Mouse (Mus musculus) heart, embryonic 11.5 days (tissue): Measurements from ENCODE around the gene Cdkn1a. TPM values are rescaled to one million over a fixed set of nuclear protein-coding genes. Genes with fewer than 3 reads are reported as not detected.

Experiments
- ATAC-seq: fragments of 200-750 bp; cut with Nextera tagmentation; replicated peaks from 2 replicates; pipeline ENCODE4 v1.8.0; 2017; ENCODE audit warnings: moderate library complexity; ENCODE audit not compliant: insufficient number of reproducible peaks, low FRiP score, low TSS enrichment
- H3K27ac ChIP-seq: fragments of 300-500 bp; sonication (generic); 2 replicates; pipeline ENCODE4 v1.5.1; 2014; ENCODE audit warnings: mild to moderate bottlenecking, low read depth, low read length
- H3K27me3 ChIP-seq: fragments of 300-500 bp; sonication (generic); 2 replicates; pipeline ENCODE4 v1.6.1; 2014; ENCODE audit warnings: mild to moderate bottlenecking, low read length, mixed read lengths; ENCODE audit not compliant: control insufficient read depth, insufficient read depth
- H3K36me3 ChIP-seq: fragments of 300-500 bp; sonication (generic); 2 replicates; pipeline ENCODE4 v1.6.1; 2014; ENCODE audit warnings: mild to moderate bottlenecking, low read length, moderate library complexity, mixed read lengths; ENCODE audit not compliant: control insufficient read depth, insufficient read depth
- H3K4me1 ChIP-seq: fragments of 300-500 bp; sonication (generic); 2 replicates; pipeline ENCODE4 v1.6.1; 2014; ENCODE audit warnings: low read length; ENCODE audit not compliant: control insufficient read depth, insufficient read depth
- H3K4me2 ChIP-seq: fragments of 300-500 bp; sonication (generic); 2 replicates; pipeline ENCODE4 v1.6.1; 2014; ENCODE audit warnings: mild to moderate bottlenecking, moderate library complexity
- H3K4me3 ChIP-seq: fragments of 300-500 bp; sonication (generic); 2 replicates; pipeline ENCODE4 v1.5.1; 2014; ENCODE audit warnings: low read depth, low read length
- H3K9ac ChIP-seq: fragments of 300-500 bp; sonication (generic); 2 replicates; pipeline ENCODE4 v1.6.1; 2014; ENCODE audit warnings: mild to moderate bottlenecking, low read depth, low read length, moderate library complexity
- H3K9me3 ChIP-seq: fragments of 300-500 bp; sonication (generic); replicated peaks from 2 replicates; pipeline ENCODE4 v1.6.1; 2016; ENCODE audit warnings: low read length; ENCODE audit not compliant: control insufficient read depth
- WGBS: fragments of 180-500 bp; shearing (Covaris S2); extraction: QIAGEN DNeasy Blood & Tissue Kit; methylation state at CpG from one replicate; pipeline ENCODE4 v1.1.7; 2014; ENCODE audit not compliant: insufficient replicate concordance; 5-methylcytosine and 5-hydroxymethylcytosine counted together
- polyA plus RNA-seq: library from polyadenylated mRNA; unstranded; fragments of >200 nt; fragmentation: Nextera tagmentation; extraction: Ambion mirVana; gene quantifications from 2 replicates; pipeline ENCODE4 v1.2.1, GENCODE M21; 2014

The Cdkn1a gene
- polyA plus RNA-seq, 1 experiment from 2014 or later: 39.3 TPM

DNA sequence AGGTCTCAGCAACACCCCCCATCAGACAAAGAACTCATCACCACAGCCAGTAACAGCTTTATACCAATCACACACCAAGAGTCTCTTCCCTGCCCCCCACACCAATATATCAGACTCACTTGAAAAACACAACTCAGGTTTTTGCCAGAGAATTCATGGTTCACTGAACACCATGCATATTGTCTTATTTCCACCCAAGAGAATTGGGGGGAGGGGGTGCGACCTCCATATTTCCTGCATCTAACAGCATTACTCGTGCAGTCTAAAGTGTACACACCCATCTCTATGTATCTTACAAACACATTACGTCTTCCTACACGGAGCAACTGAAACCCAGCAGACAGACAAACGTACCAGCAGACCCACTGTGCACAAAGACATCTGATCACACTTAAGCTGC, 19.0 kb upstream of the Cdkn1a start:
- no peak overlapping the region for H3K4me2 ChIP-seq
- 69% methylated on average over 5 of the region's 5 CpGs for WGBS
- no peak for ATAC-seq

DNA sequence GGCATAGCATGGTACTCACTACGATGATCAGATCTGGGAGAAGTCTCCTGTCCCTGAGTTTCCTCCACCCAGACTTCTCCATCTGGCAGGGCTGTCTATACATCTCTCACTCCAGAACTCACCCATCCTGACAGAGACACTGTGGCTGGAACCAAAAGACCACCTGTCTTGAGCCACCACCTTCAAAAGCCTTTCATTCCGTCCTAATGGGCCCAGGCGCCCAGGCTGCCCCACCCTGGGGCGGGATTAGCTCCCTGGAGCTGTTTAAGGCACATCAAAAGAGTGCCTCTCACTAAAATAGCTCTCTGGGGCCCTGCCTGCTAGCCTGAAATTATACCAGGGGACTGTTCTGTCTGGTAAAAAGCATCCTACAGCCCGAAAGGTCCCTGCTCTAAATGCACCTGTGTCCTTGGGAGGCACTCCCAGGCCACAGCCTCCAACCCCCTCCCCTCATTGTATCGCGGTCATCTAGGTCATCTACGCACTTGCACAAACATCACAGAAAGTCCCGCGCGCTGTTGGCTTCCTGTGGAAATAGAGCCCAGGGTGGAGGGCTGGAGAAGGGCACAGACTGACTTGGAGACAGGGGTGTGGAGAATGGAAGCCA, 18.0 kb upstream of the Cdkn1a start:
- ATAC-seq: no peak
- WGBS: 14% methylated on average over 11 of the region's 11 CpGs
- Histone ChIP-seq H3K4me2 (peak overlapping the region; percentile 49), H3K27ac (peak overlapping the region; percentile 77), H3K4me3 (no peak overlapping the region), H3K36me3 (no peaks in the 10 kb centered on the region), H3K9me3 (no peaks in the 10 kb centered on the region), H3K9ac (peak overlapping the region; percentile 46), H3K4me1 (peaks cover 30% of the 10 kb centered on the region), H3K27me3 (no peaks in the 10 kb centered on the region)

More for the DNA sequence above, 19.0 kb upstream of the Cdkn1a start:
- Histone ChIP-seq H3K27me3 (peaks cover 2% of the 10 kb centered on the region; the same call in 1 of the 2 replicates), H3K9me3 (no peaks in the 10 kb centered on the region), H3K27ac (no peak overlapping the region), H3K4me1 (peaks cover 30% of the 10 kb centered on the region), H3K9ac (peak overlapping the region; percentile 16; the same call in 1 of the 2 replicates), H3K4me3 (no peak overlapping the region), H3K36me3 (no peaks in the 10 kb centered on the region)

DNA sequence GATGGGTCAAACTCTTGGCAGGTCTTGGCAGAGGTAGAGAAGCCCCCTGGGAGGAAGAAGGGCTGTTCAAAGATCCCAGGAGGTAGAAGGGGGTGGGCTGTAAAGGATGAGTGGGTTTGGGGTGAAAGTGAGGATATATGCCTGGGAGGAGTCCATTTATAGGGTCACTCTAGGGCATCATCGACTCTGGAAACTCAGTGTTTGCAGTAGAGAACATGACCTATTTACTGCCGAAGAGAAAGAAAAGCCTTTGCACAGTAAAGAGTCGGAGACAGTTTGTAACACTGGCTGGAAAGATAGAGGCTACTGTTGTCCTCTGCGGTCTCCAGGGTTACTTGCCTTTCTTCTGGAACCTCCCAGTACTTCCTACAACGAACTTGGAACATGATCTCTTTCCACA, 17.5 kb upstream of the Cdkn1a start:
- Histone ChIP-seq H3K9me3 (no peaks in the 10 kb centered on the region), H3K4me2 (peak overlapping the region; percentile 49), H3K36me3 (no peaks in the 10 kb centered on the region), H3K4me3 (no peak overlapping the region), H3K9ac (peak overlapping the region; percentile 46; the same call in 1 of the 2 replicates), H3K27ac (peak overlapping the region; percentile 77), H3K4me1 (peaks cover 35% of the 10 kb centered on the region), H3K27me3 (no peaks in the 10 kb centered on the region)
- WGBS: 49% methylated on average over 5 of the region's 5 CpGs
- ATAC-seq: no peak

DNA sequence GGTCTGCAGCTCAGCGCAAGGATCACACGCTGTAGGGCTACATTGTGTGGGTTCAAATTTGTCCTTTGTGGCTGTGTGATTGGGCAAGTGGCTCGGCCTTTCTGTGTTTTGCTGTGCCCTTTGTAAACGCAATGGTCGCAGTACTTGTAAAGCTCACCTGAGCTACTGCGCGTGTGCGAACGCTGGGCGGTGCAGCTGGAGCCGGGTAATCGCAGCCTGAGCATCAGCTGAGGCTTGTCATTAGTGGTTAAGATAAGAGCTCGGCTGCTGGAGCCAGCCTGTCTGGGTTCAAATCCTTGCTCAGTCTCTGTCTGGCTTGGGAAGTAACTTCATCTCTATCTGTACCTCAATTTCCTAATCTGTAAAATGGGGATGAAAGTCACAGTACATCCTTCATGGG, 16.7 kb upstream of the Cdkn1a start:
- no peak overlapping the region for H3K4me3 ChIP-seq
- H3K27me3 ChIP-seq: peaks cover under 1% of the 10 kb centered on the region; the same call in 1 of the 2 replicates
- ATAC-seq: no peak
- no peaks in the 10 kb centered on the region for H3K36me3 ChIP-seq
- H3K9ac ChIP-seq: no peak overlapping the region
- no peaks in the 10 kb centered on the region for H3K9me3 ChIP-seq
- peaks cover 35% of the 10 kb centered on the region for H3K4me1 ChIP-seq
- WGBS: 56% methylated on average over 13 of the region's 13 CpGs
- H3K4me2 ChIP-seq: no peak overlapping the region
- H3K27ac ChIP-seq: no peak overlapping the region

DNA sequence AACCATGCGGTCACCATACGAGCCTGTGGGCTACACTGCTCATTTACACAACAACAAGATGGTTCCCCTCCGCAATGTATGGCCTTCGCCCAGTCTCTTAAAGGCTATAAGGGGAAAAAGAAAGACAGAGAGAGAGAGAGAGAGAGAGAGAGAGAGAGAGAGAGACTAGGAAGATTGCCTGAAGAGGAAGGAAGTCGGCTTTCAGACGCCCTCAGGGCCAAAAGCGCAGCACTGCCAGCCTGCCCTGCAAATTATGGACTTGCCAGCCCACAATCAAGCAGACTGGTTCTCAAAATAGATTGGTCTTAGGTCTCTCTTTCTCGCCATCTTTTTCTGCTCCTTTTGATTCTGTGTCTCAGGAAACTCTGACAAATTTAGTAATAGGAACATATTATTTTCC, 14.5 kb upstream of the Cdkn1a start:
- Histone ChIP-seq H3K4me3 (no peak overlapping the region), H3K27ac (no peak overlapping the region), H3K36me3 (no peaks in the 10 kb centered on the region), H3K4me2 (no peak overlapping the region), H3K9ac (no peak overlapping the region), H3K27me3 (peaks cover 8% of the 10 kb centered on the region), H3K4me1 (peaks cover 38% of the 10 kb centered on the region), H3K9me3 (no peaks in the 10 kb centered on the region)
- ATAC-seq: no peak
- 81% methylated on average over 8 of the region's 8 CpGs for WGBS

DNA sequence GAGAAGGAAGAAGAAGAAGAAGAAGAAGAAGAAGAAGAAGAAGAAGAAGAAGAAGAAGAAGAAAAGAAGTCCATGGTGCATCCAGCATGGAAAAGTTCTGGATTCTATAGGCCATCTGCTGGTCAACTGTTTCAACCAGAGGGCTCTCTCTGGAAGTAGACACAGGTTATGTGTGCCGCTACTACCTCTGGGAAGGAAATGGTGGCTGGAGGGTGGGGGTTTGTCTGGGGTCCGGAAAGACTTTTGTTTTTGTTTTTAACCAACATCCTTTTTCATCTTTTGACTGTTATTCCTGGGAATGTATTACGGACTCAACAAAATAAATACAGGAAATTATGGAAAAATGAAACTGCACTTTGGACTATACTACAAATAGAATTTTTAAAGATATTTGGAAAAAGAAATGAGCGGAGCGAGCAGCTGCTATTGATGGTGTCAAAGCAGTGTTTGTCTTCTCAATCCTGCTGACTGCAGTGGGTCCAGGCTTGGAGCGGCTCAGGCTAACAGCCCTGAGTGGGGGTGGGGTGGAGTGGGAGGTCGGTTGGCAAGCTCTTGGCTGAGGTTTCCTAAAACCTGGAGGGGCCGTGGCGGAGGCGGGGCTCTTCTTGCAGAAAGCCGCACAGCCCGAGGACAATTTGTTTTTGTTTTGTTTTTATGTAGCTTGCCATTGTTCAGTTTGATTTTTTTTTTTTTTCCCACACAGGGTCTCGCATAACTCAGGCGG, 12.8 kb upstream of the Cdkn1a start:
- 19% methylated on average over 14 of the region's 14 CpGs for WGBS
- no peak for ATAC-seq
- Histone ChIP-seq H3K27me3 (peaks cover 17% of the 10 kb centered on the region), H3K9ac (peak overlapping the region; percentile 63), H3K4me2 (peak overlapping the region; percentile 69), H3K36me3 (no peaks in the 10 kb centered on the region), H3K4me1 (peaks cover 31% of the 10 kb centered on the region), H3K9me3 (no peaks in the 10 kb centered on the region), H3K4me3 (peak overlapping the region; percentile 41), H3K27ac (no peak overlapping the region)

DNA sequence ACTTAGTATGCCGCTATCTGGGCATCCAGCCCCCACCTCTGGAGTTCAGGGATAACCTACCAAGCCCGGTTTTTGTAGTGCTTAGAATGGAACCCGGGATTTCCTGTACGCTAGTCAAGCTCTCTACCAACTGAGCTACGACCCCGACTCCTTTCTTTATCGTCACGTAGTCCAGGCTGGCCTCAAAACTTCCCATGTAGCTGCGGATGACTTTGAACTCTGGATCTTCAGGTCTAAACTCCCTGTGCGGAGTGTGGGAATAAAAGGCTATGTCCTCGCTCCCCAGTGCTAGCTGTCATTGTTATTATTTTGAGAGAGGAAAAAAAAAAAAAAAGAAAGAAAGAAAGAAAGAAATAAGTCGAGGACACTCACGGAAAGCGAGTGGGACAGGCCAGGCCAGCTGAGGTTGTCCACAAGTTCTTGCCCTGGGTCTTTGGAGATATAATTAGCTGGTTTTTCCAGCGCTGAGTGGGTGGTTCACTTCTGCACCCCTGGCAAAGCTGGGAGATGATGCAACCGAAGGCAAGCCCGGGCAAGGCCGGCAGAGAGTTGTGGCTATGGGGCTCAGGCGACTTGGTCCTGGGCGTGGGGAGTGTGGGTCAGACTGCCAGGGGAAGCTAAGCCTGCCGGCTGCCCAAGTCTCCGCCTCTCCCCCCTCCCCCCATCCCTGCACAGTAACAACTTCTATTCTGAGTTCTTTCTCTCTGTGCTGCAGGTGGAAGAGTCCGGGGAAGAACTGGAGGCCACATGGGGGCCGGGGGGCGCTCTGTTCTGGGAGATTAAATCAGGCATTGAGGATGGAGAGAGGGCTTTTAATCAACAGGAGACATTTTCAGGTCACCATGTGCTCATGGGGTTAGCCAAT, 12.0 kb upstream of the Cdkn1a start:
- Histone ChIP-seq H3K27ac (peak overlapping the region; percentile 52), H3K4me2 (peak overlapping the region; percentile 69), H3K9ac (peak overlapping the region; percentile 63), H3K36me3 (no peaks in the 10 kb centered on the region), H3K4me3 (peak overlapping the region; percentile 41), H3K4me1 (peaks cover 23% of the 10 kb centered on the region), H3K27me3 (peaks cover 17% of the 10 kb centered on the region), H3K9me3 (no peaks in the 10 kb centered on the region)
- 6% methylated on average over 25 of the region's 25 CpGs for WGBS
- ATAC-seq: 0 out of 2 replicates have a peak, but pooled peaks have one; percentile 45

DNA sequence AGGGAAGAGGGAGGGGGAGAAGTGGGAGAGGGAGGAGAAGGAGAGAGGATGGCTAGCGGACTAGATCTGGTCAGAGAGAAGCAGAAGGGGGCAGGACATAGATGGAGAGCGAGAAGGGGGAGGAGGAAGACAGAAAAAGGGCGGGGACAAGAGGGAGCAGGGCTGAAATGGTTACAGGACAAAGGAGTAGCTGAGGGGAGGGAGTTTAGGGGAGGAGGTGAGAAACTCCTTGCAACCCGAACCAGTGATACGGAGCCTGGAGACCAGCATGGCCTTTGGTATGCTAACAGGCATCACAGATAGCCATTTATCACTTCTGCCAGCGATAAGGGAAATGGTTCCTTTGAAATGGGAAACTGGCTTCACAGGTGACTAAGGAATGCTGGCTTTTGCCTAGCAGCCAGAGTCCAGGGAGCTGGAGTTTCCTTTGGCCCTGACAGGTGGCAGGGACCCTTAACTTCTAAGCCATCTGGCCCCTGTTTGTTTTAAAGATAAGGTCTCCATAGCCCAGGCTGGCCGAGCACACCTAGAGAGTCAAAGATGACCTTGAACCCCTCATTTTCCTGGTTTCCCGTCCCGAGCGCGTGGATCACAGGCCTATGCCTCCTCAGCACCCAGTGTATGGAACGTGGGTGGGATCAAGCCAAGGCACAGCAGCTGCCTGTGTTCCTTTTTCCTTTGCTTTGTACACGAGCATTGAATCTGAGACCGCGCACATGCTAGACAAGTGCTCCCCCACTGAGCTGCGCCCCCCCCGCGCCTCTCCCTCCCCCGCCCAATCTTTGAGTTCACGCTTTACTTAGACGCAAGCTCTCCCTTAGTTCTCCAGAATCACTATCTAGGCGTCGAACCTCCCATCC, 9.8 kb upstream of the Cdkn1a start:
- Histone ChIP-seq H3K27me3 (peaks cover 17% of the 10 kb centered on the region), H3K9ac (no peak overlapping the region), H3K27ac (no peak overlapping the region), H3K9me3 (no peaks in the 10 kb centered on the region), H3K4me3 (peak overlapping the region; percentile 18), H3K36me3 (no peaks in the 10 kb centered on the region), H3K4me1 (peaks cover 23% of the 10 kb centered on the region), H3K4me2 (peak overlapping the region; percentile 50)
- no peak; the same call in 1 of the 2 replicates for ATAC-seq
- WGBS: 3% methylated on average over 23 of the region's 23 CpGs
